Mouse (Mus musculus) ovary, adult 18-20 months (tissue): ENCODE measurements around the gene Ppm1n.
A peak's percentile ranks its signal among the peaks of the same experiment; 100 is the strongest.

ENCODE experiments used
- DNase-seq: peaks from one replicate; pipeline ENCODE4 v3.0.0; 2022; ENCODE audit warnings: low spot score, mixed read lengths

Gene Ppm1n

DNA sequence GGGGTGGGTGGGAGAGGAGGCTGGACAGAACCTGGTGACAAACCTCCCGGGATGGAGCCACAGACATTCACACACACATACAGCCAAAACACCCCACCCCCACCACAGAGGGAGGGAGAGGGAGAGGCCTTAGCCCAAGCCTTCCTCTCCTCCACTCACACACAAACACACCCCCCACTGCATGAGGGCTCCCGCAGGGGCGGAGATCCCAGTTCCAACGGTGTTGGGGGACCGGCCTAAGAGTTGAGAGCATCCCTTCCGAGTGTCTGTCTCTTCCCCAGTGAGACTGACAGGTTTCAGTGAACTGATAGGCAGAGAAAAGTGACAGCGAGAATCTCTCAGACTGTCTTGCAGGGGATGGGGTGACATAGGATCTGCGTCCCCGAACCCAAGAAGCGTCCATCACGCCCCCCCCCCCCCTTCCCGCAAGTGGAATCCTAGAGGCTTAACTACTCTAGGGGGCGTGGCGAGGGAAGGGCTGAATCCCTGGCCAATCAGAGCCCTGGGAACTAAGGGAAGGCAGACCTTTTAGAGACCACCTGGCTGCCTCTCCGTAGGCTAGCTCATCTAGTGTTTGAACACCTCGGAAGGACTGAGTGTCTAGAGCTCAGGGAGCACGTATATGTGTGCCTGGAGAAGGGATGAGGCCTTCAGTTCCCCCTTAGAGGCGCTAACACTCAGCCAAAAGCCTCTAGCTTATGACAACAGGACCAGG, 28.0 kb upstream of the Ppm1n start:
- peak; percentile 67 for DNase-seq

DNA sequence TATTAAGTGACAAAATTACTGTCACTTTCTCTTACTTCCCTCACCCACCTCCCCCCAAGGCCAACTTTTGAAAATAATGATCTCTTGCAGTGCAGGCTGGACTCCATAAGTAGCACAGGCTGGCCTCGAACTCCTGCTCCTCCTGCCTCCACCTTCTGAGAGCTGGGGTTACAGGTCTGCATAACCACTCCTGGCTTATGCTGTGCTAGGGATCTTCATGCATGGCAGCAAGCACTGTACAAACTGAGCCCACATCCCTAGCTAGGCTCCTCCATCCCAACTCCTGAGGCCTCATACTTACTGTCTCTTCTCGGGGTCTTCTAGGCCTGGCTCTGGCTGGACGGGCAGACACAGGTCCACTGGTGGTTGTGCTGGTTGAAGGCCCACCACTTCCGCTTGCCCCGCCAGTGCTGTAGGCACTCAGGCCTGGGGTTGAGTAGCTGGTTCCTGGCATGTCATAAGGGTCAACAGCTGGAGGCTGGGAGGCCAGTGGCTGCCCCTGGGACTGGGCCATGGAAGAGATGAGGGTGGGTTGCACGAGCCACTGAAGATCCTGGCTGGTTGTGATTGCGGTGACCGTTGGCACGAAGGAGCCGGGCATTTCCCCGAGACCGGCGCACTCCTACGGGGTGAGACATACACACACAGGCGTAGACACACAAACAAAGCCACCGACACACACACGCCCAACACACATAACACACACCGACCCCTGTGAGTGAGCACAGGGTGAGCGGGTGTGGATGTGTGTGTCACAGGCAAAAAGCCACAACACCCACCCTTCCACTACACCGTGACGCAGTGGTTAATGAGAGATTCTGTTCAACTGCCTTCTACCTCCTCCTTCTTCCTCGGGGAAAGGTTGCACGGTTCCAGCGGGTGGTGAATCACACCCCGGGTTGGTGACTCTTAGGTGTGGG, 27.2 kb upstream of the Ppm1n start:
- DNase-seq = no peak

DNA sequence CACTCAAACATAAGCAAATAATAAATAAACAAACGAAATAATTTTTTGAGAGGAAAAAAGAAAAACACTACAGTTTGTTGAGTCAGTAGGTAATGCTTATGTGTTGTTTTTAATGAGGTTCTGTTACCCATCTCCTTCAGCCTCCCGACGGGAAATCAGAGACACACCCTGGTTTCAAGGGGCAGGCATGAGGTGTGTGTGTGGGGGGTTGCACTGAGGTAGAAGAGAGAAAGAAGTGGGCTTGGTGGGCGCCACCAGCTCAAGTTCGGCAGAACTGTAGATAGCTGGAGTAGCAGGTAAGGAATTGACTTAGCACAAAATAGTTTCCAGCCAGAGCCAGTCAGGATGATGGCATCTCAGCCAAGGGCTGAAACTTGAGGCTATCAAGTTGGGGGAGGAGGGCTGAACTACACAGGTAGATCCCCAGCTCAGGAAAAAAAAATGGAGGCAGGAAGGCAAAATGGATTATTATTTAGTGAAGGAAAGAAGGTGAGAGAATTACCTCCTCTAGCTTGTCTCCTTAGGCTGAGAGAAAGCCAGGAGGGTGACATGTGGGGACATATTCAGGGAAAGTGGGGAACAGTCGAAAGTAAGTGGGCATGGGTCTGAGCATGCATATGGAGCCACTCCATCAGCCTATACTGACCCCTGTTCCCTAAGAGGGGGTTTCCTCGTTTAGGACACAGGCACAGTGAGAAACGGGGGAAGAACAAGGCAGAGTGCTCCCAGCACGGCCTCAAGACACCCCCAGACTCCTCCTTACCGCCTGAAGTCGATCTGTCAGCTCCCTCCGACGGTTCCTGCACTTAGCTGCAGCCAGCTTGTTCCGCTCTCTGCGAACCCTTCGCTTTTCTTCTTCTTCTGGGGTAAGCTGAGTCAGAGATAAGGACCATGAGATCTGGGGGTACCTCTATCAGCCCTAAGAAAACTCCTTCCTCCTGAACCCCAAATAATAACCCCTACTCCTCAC, 26.2 kb upstream of the Ppm1n start:
- DNase-seq = no peak

DNA sequence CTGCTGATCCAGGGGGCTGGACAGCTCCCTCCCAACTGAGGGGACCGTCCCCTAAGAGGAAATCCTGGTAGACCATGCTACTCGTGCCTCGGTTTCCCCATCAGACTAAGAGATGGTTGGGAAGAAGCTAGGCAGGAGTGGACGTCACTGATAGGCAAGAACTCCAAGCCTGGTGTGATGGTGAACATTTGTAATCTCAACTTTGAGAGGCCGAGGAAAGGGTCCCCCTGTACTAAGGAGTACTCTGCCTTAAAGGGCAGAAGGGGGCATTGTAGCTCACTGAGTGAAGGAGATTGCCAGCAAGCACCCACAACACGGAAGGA, 25.5 kb upstream of the Ppm1n start:
- no peak for DNase-seq

DNA sequence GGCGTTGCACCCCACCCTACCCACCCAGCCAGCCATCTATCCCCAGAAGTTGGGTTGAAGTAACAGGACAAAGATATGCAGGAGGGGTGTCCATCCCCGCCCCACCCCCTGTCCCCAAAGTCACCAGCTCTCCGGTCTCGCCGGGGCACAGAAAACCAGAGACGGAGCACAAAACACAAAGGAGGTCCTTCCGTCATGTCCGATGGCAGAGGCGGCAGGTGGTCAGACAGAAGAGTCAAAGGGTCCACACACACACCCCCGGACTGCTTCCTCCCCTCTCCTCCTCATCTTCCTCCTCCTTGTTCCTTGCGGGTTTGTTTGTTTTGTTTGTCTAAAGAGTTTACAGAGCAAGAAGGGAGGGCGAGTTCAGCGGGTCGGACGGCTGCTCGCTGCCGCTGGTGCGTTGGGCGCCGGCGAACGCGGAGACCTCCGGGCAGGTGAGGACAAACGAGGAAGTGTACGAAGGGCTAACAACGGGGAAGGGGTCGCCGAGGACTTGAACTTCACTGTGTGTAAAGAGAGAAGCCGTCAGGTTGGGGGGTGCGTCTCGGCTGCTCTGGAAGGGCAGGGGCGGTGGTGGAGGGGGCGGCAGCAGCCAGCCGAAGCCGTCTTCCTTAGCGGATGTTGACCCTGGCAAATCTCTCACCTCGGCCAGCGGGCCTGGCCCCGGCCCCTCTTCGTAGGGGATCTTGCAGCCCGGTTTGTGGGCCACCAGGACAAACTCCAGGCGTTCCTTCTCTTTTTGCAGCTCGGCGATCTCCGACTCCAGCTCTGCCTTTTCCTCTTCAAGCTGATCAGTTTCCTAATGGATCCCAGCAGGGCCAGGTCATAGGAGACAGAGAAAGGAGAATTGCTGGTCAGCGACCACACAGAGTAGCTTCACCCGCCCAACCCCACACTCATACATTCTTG, 24.9 kb upstream of the Ppm1n start:
- no peak for DNase-seq

DNA sequence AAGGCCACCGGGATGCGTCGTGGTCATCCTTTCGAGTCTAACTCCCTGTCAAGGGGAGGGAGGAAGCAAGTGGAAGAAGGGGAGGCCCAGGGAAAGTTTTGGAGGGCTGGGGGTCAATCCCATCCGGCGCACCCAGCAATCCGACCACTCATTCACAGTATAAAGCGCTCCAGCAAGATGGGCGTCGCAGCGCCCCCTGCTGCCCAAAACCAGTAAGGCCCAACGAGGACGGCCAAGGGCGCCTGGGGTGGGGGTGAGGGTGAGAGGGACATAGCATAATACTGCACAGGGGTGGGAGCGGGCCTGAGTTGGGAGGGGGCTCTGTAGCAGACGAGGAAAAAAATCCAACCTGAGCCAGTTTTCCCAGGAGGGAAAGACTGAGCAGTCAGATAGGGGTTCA, 23.9 kb upstream of the Ppm1n start:
- peak; percentile 20 for DNase-seq

DNA sequence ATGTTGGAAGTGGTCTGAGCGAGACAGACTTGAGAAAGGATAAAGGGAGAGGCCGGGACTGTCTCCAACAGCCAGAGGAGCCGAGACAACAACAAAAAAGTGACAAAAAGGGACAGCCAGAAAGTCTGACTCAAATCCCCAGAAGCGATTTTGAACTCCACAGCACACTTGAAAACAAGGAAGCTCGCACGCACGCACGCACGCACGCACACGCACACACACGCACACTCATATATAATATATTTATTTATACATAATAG, 23.1 kb upstream of the Ppm1n start:
- no peak for DNase-seq

DNA sequence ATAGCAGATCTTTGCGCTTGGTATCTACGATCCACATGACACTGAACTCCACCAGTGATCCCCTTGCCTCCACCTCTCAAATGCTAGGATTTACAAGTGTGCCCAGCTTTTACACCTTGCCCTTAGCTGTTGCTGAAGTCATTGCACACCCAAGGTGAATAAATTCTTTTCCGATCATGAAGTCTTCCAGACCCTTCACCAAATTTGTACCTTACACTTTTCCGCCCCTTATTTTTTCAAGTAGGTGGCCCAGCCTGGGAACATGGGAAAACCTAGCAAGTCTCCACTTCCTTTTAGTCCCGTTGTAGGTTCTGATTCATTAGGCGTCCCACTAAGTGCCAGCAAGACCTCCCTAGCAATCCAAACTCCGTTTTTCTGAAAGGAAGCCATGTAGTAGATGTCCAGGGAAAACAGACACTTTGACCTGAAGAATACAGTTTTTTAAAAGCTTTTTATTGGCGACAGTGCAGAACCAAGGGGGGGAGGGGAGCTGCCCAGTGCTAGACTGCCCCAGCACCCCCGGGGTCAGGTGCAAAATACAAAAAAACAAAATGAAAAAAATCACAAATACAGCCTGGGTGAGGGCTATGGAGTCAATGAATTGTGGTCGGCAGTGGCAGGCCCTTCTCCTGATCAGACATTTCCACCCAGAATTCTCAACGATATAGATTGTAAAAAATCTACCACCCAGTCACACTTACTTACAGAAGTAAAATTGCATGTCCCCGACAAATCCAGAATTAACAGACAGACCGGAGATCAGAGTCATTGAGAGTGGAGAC, 22.6 kb upstream of the Ppm1n start:
- DNase-seq = no peak

DNA sequence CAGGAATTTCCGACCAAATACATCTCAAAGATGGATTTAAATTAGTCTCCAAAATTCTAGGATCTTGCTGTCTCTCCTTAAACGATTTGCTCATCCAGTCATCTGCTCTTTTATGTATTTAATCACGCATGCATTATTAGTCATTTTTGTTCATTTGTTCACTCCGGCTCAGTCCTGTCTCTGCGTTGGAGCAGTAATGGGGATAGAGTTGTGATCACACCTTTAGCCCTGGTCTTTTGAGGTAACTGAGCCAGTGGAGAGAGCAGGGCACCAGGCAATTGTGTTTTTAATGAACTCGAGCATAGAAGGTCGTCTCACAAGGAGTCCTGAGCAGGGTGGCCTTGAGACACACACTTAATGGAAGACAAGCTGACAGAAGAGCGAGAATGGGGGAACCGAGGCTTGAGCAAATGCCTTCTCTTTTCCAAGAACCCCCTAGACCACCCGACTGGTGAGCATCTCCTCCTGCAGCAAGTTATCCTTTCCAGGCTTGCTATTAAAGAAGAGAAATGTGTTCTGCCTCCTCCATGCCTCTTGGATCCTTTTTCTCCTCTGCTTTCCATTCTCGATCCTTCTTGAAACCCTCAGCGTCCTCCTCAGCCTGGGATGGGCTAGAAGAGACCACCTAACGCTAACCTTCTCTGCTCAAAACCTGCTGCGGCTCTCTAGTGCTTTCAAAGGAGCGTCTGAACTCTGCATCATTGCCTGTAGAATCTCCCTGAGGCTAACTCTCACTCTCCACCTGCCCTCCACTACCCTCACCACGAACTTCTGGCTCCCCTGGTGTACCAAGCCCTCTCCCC, 21.8 kb upstream of the Ppm1n start:
- no peak for DNase-seq

DNA sequence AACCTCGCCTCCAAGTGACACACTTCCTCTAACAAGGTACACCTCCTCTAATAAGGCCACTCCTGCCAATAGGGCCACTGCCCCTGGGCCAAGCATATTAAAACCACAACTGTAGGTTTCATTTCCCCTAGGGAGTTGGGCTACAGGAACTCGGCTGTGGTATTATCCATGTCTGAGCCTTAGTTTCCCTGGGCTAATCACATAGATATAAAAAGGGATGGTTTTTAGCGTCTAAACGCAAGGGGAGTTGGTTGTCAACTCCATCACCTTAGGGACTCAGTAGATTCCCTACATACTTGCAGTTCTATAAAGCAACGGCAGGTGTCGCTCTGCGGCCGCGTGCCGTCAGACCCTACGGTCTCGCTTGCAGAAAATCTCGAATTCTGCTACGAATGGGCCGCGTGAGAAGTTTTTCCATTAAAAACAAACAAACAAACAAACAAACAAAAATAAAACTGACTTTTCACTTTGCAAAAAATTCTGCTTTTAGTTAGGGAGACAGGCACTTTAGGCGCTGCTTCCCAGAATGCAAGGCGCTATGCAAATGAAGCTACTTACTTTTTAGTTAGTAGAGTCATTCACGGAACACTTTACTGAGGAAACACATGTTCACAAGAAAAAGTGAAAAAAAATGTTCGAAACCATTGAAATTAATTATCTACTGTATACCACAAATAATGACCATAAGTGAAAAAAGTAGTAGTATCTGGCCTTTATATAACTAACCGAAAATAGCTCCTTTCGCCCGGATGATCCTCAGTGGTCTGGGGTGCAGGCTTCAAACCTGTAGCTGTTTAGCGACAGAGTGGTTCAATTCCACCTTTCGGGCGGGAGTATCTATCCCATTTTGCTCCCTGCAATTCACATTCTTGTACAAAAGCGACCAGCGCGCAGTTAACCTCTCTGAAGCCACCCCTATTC, 20.9 kb upstream of the Ppm1n start:
- peak; percentile 56 for DNase-seq

DNA sequence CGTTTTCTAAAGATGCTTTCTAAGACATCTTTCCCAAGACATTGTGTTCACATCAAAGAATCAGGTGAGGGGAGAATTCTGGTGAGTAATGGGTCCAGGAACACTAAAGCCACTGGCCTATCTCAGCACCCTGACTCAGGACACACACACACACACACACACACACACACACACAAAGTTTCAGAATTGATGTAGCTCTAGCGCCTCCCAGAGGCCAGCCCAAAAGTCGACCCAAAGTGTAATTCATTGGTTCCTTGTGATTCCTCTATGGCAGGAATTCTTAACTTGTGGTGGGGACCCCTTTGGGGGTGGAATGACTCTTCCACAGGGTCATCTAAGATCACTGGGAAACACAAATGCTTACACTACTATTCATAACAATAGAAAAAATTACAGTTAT, 19.3 kb upstream of the Ppm1n start:
- no peak for DNase-seq

DNA sequence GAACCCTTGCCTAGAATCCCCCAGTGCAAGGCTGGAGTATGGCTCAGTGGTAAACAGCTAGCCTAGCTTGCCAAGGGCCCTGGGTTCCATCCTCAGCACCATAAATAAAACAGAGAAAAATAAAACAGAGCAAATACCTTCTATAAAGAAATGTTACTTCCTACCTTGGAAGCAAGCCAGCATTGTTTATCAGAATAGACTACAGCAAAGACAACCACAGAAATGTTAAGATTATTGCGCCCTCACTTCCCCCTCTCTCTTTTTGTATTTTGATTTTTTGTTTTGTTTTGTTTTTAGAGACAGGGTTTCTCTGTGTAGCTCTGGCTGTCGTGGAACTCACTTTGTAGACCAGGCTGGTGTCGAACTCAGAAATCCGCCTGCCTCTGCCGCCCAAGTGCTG, 17.9 kb upstream of the Ppm1n start:
- DNase-seq = no peak

DNA sequence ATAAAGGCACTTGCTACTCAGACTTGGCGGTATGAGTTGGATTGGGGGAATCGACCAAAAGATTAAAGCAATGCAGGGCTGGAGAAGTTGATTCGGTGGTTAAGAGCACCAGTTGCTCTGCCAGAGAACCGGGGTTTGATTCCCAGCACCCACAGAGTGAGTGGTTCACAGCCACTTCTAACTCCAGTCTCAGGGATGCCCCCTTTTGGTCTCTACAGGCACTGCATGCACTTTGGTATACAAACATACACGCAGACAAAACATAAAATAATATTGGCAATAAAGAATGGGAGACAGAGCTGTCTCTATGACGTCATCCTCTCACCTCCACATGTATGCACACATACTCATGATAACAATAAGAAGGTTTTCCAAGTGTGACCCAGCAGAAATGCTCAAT, 17.2 kb upstream of the Ppm1n start:
- no peak for DNase-seq

DNA sequence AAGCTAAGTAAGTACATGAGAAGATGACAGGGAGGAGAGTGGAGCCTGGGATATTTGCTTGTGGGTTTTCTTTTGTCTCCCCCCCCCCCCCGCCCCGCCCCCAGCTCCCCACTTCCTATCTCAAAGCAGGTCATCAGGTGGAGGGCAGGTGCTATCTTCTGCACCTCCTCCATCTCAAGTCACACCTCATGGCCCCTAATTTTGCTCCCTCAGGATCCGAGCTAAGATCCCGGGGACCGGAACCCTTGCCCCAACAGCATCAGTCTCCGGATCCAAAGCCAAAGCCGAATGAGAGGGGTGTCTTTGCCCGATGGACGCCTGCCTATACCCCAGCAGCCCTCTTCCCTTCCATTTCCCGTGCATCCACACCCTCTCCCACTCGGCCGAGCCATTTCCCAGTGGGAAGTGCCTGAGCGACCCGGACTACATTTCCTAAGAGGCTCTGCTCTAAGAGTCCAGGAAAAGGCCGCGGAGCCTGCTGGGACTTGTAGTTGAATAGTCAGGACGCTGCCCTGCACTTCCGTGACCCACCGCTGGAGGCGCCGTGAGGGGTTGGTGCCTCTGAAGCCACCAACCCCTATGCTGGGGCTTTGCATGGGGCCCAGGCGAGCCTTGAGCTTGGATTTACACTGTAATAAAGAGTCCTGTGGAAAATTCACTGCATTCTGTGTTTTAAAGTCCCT, 15.8 kb upstream of the Ppm1n start:
- peak; percentile 85 for DNase-seq

DNA sequence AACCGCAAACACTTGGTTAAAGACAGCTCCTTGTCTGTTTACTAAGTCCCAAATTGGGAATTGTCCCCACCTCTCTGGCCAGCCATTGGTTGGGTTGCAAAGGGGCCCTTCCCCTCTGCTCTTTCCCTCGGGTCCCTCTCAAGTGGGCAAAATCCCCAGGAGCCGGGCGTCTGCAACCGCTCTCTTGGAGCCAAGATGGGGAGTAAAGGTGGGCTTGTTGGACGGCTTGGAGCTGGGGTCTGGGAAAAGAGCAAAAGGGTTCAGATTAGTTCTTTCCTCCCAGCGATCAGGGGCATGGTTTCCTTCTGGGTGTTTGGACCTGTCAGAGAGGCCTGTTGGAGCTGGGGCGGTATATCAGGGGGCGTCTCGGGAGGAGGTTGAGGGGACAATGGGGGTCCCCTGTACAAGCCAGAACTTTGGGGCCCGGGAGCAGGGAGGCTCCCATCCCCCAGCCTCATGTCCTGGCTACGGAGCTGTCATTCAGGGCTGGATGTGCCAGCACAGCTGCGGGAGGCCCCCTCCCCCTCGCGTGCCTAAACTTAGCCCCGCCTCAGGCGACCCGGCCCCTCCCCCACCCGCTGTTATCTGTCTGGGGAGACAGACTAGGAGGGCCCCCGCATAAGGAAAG, 11.2 kb upstream of the Ppm1n start:
- no peak for DNase-seq

DNA sequence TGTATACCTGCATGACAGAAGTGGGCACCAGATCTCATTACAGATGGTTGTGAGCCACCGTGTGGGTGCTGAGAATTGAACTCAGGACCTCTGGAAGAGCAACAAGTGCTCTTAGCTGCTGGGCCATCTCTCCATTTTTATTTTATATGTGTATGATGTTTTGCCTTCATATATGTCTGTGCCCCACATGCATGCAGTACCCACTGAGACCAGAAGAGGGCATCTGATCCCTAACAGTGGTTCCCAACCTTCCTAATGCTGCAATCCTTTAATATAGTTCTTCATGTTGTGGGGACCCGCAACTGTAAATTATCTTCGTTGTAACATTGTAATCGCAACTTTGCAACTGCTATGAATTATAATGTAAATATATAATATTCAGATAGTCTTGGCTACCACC, 4.9 kb upstream of the Ppm1n start:
- DNase-seq = no peak

DNA sequence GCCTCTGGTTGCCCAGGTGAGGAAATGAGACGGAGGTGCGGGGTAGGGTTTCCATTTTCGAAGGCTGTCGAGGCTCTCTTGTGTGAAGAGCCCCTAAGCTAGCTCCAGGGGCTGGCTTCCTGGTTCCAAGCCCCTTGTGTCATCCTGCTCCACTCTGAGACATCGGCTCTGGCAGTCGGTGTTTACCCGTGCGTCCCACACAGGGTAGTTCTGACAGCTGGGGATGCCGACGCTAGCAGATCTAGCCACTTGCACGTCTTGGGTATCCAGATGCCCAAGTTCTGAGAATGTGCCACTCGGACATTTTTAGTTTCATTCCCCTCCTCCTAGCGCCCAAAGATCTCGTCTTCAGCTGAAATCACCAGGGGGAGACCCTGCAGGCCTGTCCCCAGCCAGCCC, 3.5 kb upstream of the Ppm1n start:
- DNase-seq = no peak
